15 mouse cellular contexts compared by ENCODE assay signal in genomic region chr1:106694316-106694715, GRCm38 (mm10). TPM values are rescaled to one million over a fixed set of nuclear protein-coding genes. Genes with fewer than 3 reads are reported as not detected.
DNase-seq lines count a peak whose midpoint lies in the region; TF ChIP-seq lines count a peak whose summit lies in the region.
"Had no signal": no experiment of that assay in that cellular context is flagged by ENCODE, and none has a peak within 500 bp of the region (broad histone marks: within the 10 kb centered on the region; RNA-seq: fewer than 3 reads in every experiment).

No protein-coding gene starts in this region.

- peak; percentile 95 for DNase-seq in heart, adult 11 months
- no peak for DNase-seq in heart, postnatal 10 days
- DNase-seq in kidney, adult 2 months: peak; percentile 74
- no peak for DNase-seq in kidney, postnatal 10 days
- no peak for DNase-seq in spleen, adult 2 months (ENCODE audit: low read depth in 1 of 2, low spot score in 2 of 2)
- DNase-seq in spleen, postnatal 14 days (ENCODE audit: low spot score in 2 of 2): no peak
- DNase-seq in lung, postnatal 36 days: peak; percentile 50
- no peak for DNase-seq in c-Kit-positive CD71-positive TER-119-positive erythroid progenitor cells, embryonic 14.5 days (ENCODE audit: low spot score)
- DNase-seq: cerebellum, adult 18-20 months; cerebellum, postnatal 36 days; gastrocnemius, postnatal 36 days; lung, embryonic 14.5 days; thymus, postnatal 25 days had no signal

- intact Hi-C loops in heart, postnatal 10 days (cut with DNase I): no loop called here

- no peak for TF ChIP-seq CTCF in kidney, adult 2 months (conservative IDR thresholded peaks at IDR 0.05; ENCODE audit: insufficient read depth, insufficient read length, low read depth, low read length)
- no peak for TF ChIP-seq CTCF in spleen, adult 2 months (IDR thresholded peaks at IDR 0.05; ENCODE audit: extremely low read depth, insufficient read depth, insufficient read length, insufficient replicate concordance)

- H3K27ac ChIP-seq in kidney, adult 2 months (ENCODE audit: insufficient read depth, low read depth, low read length): no peak overlapping the region
- 0 out of 2 replicates have a peak overlapping the region, but pooled peaks have one; percentile 20 for H3K27ac ChIP-seq in spleen, adult 2 months (ENCODE audit: insufficient read depth, low read length)
- H3K27ac ChIP-seq: limb, embryonic 15.5 days had no signal

- H3K36me3 ChIP-seq in kidney, adult 2 months (ENCODE audit: control insufficient read depth, insufficient read depth, low read length): no peaks in the 10 kb centered on the region
- no peaks in the 10 kb centered on the region for H3K36me3 ChIP-seq in spleen, adult 2 months (ENCODE audit: control insufficient read depth, insufficient read depth, low read length)
- H3K36me3 ChIP-seq: limb, embryonic 15.5 days had no signal

- H3K27me3 ChIP-seq in kidney, adult 2 months (replicated peaks; ENCODE audit: control insufficient read depth, insufficient read depth, low read length): no peaks in the 10 kb centered on the region
- H3K27me3 ChIP-seq in spleen, adult 2 months (ENCODE audit: control insufficient read depth, insufficient read depth, low read length): no peaks in the 10 kb centered on the region
- H3K27me3 ChIP-seq: limb, embryonic 15.5 days; Patski had no signal

- H3K4me3 ChIP-seq in kidney, adult 2 months (ENCODE audit: insufficient read depth, low read depth, low read length): no peak overlapping the region
- H3K4me3 ChIP-seq in spleen, adult 2 months (ENCODE audit: extremely low read depth, insufficient read depth, insufficient read length): no peak overlapping the region
- H3K4me3 ChIP-seq: limb, embryonic 15.5 days had no signal

- WGBS in kidney, adult 2 months: 63% methylated on average over 6 of the region's 6 CpGs
- WGBS in spleen, adult 2 months: 89% methylated on average over 6 of the region's 6 CpGs

- peaks cover 2% of the 10 kb centered on the region; the same call in 1 of the 2 replicates for H3K4me1 ChIP-seq in kidney, adult 2 months (ENCODE audit: control insufficient read depth, insufficient read depth, low read length)
- H3K4me1 ChIP-seq in spleen, adult 2 months (ENCODE audit: control insufficient read depth, insufficient read depth, insufficient read length): peaks cover 27% of the 10 kb centered on the region
- H3K4me1 ChIP-seq: limb, embryonic 15.5 days had no signal

- no peak for TF ChIP-seq POLR2A in kidney, adult 2 months (IDR thresholded peaks at IDR 0.05; ENCODE audit: low read depth, low read length)
- TF ChIP-seq POLR2A in spleen, adult 2 months (IDR thresholded peaks at IDR 0.05; ENCODE audit: low read depth, low read length): no peak

RNA-seq across cellular contexts. Expression of gene Bcl2, which starts 19.8 kb away (rescaled TPM):
- 10 to 100 TPM in 1 of 2 experiments, 1 to 10 TPM in 1; 9.1 to 10.2 TPM for total RNA-seq in heart, postnatal 10 days (2021)
- polyA plus RNA-seq in kidney, adult 2 months (2012; rRNA removed): 1.9 and 2.6 TPM in 2 replicates
- polyA plus RNA-seq in spleen, adult 2 months (2012; rRNA removed): 10.6 and 16.7 TPM in 2 replicates

Comparison
In these comparisons a context has a peak if more than half of its experiments do, and no peak if none do; other contexts are left out.
1. DNase-seq: peak in heart, adult 11 months (single experiment), kidney, adult 2 months (single experiment) and lung, postnatal 36 days (single experiment); none in heart, postnatal 10 days (0 of 2), kidney, postnatal 10 days (single experiment), spleen, adult 2 months (0 of 2), spleen, postnatal 14 days (0 of 2) and c-Kit-positive CD71-positive TER-119-positive erythroid progenitor cells, embryonic 14.5 days (single experiment).